Mouse (Mus musculus) heart, embryonic 14.5 days (tissue): ENCODE results near the gene Enah. TPM values are rescaled to one million over a fixed set of nuclear protein-coding genes. Genes with fewer than 3 reads are reported as not detected.

Experiments used
- ATAC-seq: fragments of 200-750 bp; cut with Nextera tagmentation; 2 replicates; pipeline ENCODE4 v1.8.0; 2017; ENCODE audit warnings: low read depth, moderate TSS enrichment; ENCODE audit not compliant: insufficient number of reproducible peaks, insufficient read depth, low FRiP score
- H3K27ac ChIP-seq, 2 experiments: fragments of 200-500 bp in 1 of 2; fragments of 300-500 bp in 1 of 2; sonication (generic) in 1 of 2; replicated peaks in 1 of 2; 2 replicates each; pipeline ENCODE4 v1.5.1; 2012 to 2014; ENCODE audit warnings: low read depth in 2 of 2, low read length in 2 of 2, control low read depth in 1 of 2, mild to moderate bottlenecking in 1 of 2, mixed read lengths in 1 of 2; ENCODE audit not compliant: control insufficient read depth in 1 of 2, insufficient read depth in 1 of 2
- H3K27me3 ChIP-seq: fragments of 300-500 bp; sonication (generic); 2 replicates; pipeline ENCODE4 v1.6.1; 2014; ENCODE audit warnings: mild to moderate bottlenecking, low read length, control low read depth; ENCODE audit not compliant: control insufficient read depth, insufficient read depth
- H3K36me3 ChIP-seq: fragments of 300-500 bp; sonication (generic); 2 replicates; pipeline ENCODE4 v1.6.1; 2014; ENCODE audit warnings: mild to moderate bottlenecking, control low read depth, low read length, mixed read lengths; ENCODE audit not compliant: control insufficient read depth, insufficient read depth
- H3K4me1 ChIP-seq, 2 experiments: fragments of 200-500 bp in 1 of 2; fragments of 300-500 bp in 1 of 2; sonication (generic) in 1 of 2; 2 replicates each; pipeline ENCODE4 v1.6.1; 2012 to 2014; ENCODE audit warnings: low read length in 2 of 2, control low read depth in 1 of 2, mixed read lengths in 1 of 2; ENCODE audit not compliant: control insufficient read depth in 2 of 2, insufficient read depth in 2 of 2
- H3K4me2 ChIP-seq: fragments of 300-500 bp; sonication (generic); 2 replicates; pipeline ENCODE4 v1.6.1; 2014; ENCODE audit warnings: mild to moderate bottlenecking, low read length
- H3K4me3 ChIP-seq, 2 experiments: fragments of 200-500 bp in 1 of 2; fragments of 300-500 bp in 1 of 2; sonication (generic) in 1 of 2; 2 replicates each; pipeline ENCODE4 v1.5.1; 2012 to 2014; ENCODE audit warnings: low read length in 2 of 2, mild to moderate bottlenecking in 2 of 2, control low read depth in 1 of 2, low read depth in 1 of 2, moderate library complexity in 1 of 2; ENCODE audit not compliant: control insufficient read depth in 1 of 2, insufficient read depth in 1 of 2
- H3K9ac ChIP-seq: fragments of 300-500 bp; sonication (generic); 2 replicates; pipeline ENCODE4 v1.6.1; 2014; ENCODE audit warnings: mild to moderate bottlenecking, low read length
- H3K9me3 ChIP-seq: fragments of 300-500 bp; sonication (generic); 2 replicates; pipeline ENCODE4 v1.6.1; 2016; ENCODE audit warnings: low read length, control low read depth; ENCODE audit not compliant: control insufficient read depth
- WGBS: fragments of 180-500 bp; shearing (Covaris S2); extraction: QIAGEN DNeasy Blood & Tissue Kit; methylation state at CpG from one replicate; pipeline ENCODE4 v1.1.7; 2014; 5-methylcytosine and 5-hydroxymethylcytosine counted together
- polyA plus RNA-seq: library from polyadenylated mRNA; unstranded; fragments of >200 nt; fragmentation: Nextera tagmentation; extraction: Ambion mirVana; gene quantifications from 2 replicates; pipeline ENCODE4 v1.2.1, GENCODE M21; 2014

The Enah gene
- polyA plus RNA-seq, 1 experiment from 2014 or later, result 26.1 TPM

DNA sequence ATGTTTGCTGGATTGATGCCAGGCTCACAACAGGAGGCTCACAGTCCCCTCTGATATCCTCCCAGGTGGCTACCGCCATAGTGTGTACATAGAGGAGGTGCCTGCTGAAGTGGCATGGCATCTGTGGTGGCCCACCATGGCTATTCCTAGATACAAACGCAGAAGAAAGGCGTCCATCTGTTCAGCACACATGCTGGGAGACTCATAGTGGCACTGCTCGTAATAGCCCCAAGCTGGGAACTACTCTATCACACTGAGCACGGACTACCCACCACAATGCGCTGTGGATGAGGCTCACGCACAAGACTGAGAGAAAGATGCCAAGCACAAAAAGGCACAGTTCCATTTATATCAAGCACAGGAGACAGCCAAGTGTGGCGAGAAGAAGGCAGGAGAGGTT, 126.1 kb downstream of the Enah start:
- 60% methylated on average over 8 of the region's 8 CpGs for WGBS
- Histone ChIP-seq H3K9ac (no peak overlapping the region), H3K4me1 (peaks cover 4 to 18% of the 10 kb centered on the region in 2 experiments; a peak in 3 of 4 replicates), H3K4me3 (no peak overlapping the region), H3K9me3 (no peaks in the 10 kb centered on the region), H3K4me2 (no peak overlapping the region), H3K27me3 (no peaks in the 10 kb centered on the region), H3K36me3 (peaks cover 8% of the 10 kb centered on the region; the same call in 1 of the 2 replicates), H3K27ac (no peak overlapping the region)
- ATAC-seq, result no peak

- Histone ChIP-seq H3K27me3 (no peaks in the 10 kb centered on the region), H3K9ac (no peak overlapping the region), H3K4me1 (peaks cover 4 to 8% of the 10 kb centered on the region in 2 experiments; a peak in 3 of 4 replicates), H3K36me3 (no peaks in the 10 kb centered on the region), H3K4me3 (no peak overlapping the region), H3K9me3 (no peaks in the 10 kb centered on the region), H3K4me2 (no peak overlapping the region), H3K27ac (no peak overlapping the region)
- no peak for ATAC-seq
- 83% methylated on average over 7 of the region's 7 CpGs for WGBS
Measured at GRCm38 (mm10) chr1:181889670-181890069, 130.1 kb downstream of the Enah start.

DNA sequence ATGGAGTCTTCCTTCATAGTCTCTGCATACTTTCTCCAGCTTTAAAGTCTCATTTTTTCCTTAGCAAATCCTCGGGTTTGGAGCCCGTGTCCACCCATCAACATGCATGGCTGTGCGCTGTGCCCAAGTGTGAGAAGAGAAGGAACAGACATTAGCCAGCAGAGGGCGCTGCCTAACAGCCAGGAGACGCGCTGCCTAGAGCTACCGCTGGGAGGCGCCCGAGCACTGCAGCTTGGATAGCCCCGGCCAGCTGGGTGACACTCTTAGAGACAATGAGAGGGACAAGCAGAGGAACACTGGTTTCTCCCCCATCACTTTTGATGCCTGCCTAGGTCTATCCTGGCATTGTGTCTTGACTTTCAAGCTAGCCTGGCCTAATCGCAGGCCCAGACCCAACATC, 131.0 kb downstream of the Enah start:
- H3K4me1 ChIP-seq, result peaks cover 4% of the 10 kb centered on the region in 2 experiments; a peak in 3 of 4 replicates
- no peaks in the 10 kb centered on the region for H3K36me3 ChIP-seq
- H3K9ac ChIP-seq, result no peak overlapping the region
- WGBS, result 4% methylated on average over 11 of the region's 11 CpGs
- 0 out of 2 replicates have a peak, but pooled peaks have one; percentile 20 for ATAC-seq
- H3K9me3 ChIP-seq, result no peaks in the 10 kb centered on the region
- no peak overlapping the region for H3K27ac ChIP-seq
- H3K27me3 ChIP-seq, result no peaks in the 10 kb centered on the region
- H3K4me2 ChIP-seq, result 0 out of 2 replicates have a peak overlapping the region, but pooled peaks have one; percentile 29
- H3K4me3 ChIP-seq, result no peak overlapping the region

GRCm38 (mm10) chr1:181881532-181881931, 138.3 kb downstream of the Enah start:
- peak overlapping the region; percentile 49 for H3K4me2 ChIP-seq
- no peak overlapping the region for H3K9ac ChIP-seq
- H3K27me3 ChIP-seq, result no peaks in the 10 kb centered on the region; the same call in 1 of the 2 replicates
- no peak overlapping the region for H3K27ac ChIP-seq
- H3K4me1 ChIP-seq, result peaks cover 11% of the 10 kb centered on the region in 2 experiments
- no peaks in the 10 kb centered on the region for H3K9me3 ChIP-seq
- H3K36me3 ChIP-seq, result no peaks in the 10 kb centered on the region
- H3K4me3 ChIP-seq, result no peak overlapping the region
- WGBS, result 17% methylated on average over 8 of the region's 8 CpGs
- ATAC-seq, result peak; percentile 17; the same call in 1 of the 2 replicates

DNA sequence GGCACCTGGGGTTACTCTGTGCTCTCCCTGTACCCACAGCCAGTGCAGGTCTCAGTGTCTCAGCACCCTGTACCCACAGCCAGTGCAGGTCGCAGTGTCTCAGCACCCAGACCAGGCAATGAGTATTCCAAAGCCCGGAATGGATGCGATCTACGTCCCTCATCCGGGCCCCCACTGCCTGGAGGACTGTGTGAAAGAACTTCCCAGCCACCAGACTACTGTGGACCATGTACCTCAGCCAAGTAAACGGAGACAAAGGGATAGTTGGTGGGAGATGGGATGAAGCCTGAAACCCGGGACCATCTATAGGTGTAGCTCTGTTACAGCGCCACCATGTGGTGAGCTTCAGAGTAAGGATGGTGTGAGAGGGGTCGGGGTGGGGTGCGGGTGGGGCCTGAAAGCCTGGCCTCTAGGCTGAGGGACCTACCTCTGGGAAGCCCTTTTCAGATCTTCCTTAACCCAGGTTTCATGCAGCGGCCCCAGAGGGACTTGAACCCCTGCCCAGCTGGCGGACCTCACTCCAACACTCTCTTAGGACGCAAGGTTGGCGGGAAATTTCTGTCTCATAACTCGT, 139.0 kb downstream of the Enah start:
- ATAC-seq, result no peak
- H3K4me3 ChIP-seq, result no peak overlapping the region
- no peaks in the 10 kb centered on the region for H3K9me3 ChIP-seq
- H3K4me1 ChIP-seq, result peaks cover 11% of the 10 kb centered on the region in 2 experiments
- no peak overlapping the region for H3K4me2 ChIP-seq
- H3K27ac ChIP-seq, result no peak overlapping the region
- no peaks in the 10 kb centered on the region; the same call in 1 of the 2 replicates for H3K27me3 ChIP-seq
- 42% methylated on average over 15 of the region's 15 CpGs for WGBS
- H3K36me3 ChIP-seq, result no peaks in the 10 kb centered on the region
- H3K9ac ChIP-seq, result no peak overlapping the region

DNA sequence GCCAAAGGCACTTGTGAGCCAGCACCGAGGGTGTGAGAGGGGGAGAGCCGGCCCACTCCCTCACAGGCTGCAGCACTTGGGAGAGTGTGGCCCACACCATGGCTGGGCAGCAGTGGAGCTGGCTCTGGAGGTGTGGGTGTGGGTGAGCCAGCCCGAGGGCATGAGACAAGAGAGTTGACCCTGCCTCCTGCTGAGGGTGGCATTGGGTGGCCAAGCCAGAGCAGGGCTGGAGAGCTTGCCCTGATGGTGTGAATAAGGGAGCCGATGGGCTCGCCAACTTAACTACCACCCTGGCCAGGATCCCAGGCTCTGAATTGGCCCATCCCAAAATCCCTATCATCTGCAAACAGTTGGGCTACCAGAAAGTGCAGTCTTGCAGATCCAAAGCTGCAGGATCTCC, 141.4 kb downstream of the Enah start:
- ATAC-seq, result no peak
- H3K4me2 ChIP-seq, result no peak overlapping the region
- H3K9ac ChIP-seq, result no peak overlapping the region
- no peaks in the 10 kb centered on the region for H3K36me3 ChIP-seq
- no peaks in the 10 kb centered on the region; the same call in 1 of the 2 replicates for H3K27me3 ChIP-seq
- H3K4me1 ChIP-seq, result peaks cover 8 to 11% of the 10 kb centered on the region in 2 experiments
- no peak overlapping the region for H3K4me3 ChIP-seq
- H3K9me3 ChIP-seq, result no peaks in the 10 kb centered on the region
- WGBS, result 71% methylated on average over 5 of the region's 5 CpGs
- H3K27ac ChIP-seq, result no peak overlapping the region

- H3K9ac ChIP-seq, result no peak overlapping the region
- H3K27me3 ChIP-seq, result no peaks in the 10 kb centered on the region; the same call in 1 of the 2 replicates
- H3K4me2 ChIP-seq, result no peak overlapping the region
- 52% methylated on average over 5 of the region's 5 CpGs for WGBS
- no peaks in the 10 kb centered on the region for H3K9me3 ChIP-seq
- no peak overlapping the region for H3K27ac ChIP-seq
- H3K4me3 ChIP-seq, result no peak overlapping the region
- no peak for ATAC-seq
- H3K4me1 ChIP-seq, result peaks cover 8 to 11% of the 10 kb centered on the region in 2 experiments
- H3K36me3 ChIP-seq, result no peaks in the 10 kb centered on the region
Measured at GRCm38 (mm10) chr1:181877088-181877487, 142.7 kb downstream of the Enah start.

GRCm38 (mm10) chr1:181876656-181877055, 143.1 kb downstream of the Enah start:
- 77% methylated on average over 3 of the region's 3 CpGs for WGBS
- Histone ChIP-seq H3K27me3 (no peaks in the 10 kb centered on the region; the same call in 1 of the 2 replicates), H3K4me2 (no peak overlapping the region), H3K4me3 (no peak overlapping the region), H3K9ac (no peak overlapping the region), H3K27ac (no peak overlapping the region), H3K36me3 (no peaks in the 10 kb centered on the region), H3K9me3 (no peaks in the 10 kb centered on the region), H3K4me1 (peaks cover 5 to 7% of the 10 kb centered on the region in 2 experiments)
- no peak for ATAC-seq
